Mouse (Mus musculus) limb, embryonic 14.5 days (tissue): ENCODE results near the gene Ttn. TPM values are rescaled to one million over a fixed set of nuclear protein-coding genes. Genes with fewer than 3 reads are reported as not detected.
A peak's percentile ranks its signal among the peaks of the same experiment; 100 is the strongest.

Experiments used
- ATAC-seq: fragments of 200-750 bp; cut with Nextera tagmentation; 2 replicates; pipeline ENCODE4 v1.8.0; 2017; ENCODE audit warnings: low read depth, moderate number of reproducible peaks, moderate TSS enrichment; ENCODE audit not compliant: low FRiP score
- DNase-seq: peaks from one replicate; pipeline ENCODE4 v3.0.0-alpha.2; 2015; ENCODE audit warnings: low spot score
- H3K27ac ChIP-seq: fragments of 300-500 bp; sonication (generic); replicated peaks from 2 replicates; pipeline ENCODE4 v1.5.1; 2014; ENCODE audit warnings: low read depth, mild to moderate bottlenecking, low read length, moderate library complexity, mixed read lengths
- H3K27me3 ChIP-seq: fragments of 300-500 bp; sonication (generic); 2 replicates; pipeline ENCODE4 v1.6.1; 2014; ENCODE audit warnings: low read length, mixed read lengths; ENCODE audit not compliant: control insufficient read depth, insufficient read depth
- H3K36me3 ChIP-seq: fragments of 300-500 bp; sonication (generic); 2 replicates; pipeline ENCODE4 v1.6.1; 2014; ENCODE audit warnings: mild to moderate bottlenecking, low read length, moderate library complexity, mixed read lengths; ENCODE audit not compliant: control insufficient read depth, insufficient read depth
- H3K4me1 ChIP-seq: fragments of 300-500 bp; sonication (generic); 2 replicates; pipeline ENCODE4 v1.6.1; 2014; ENCODE audit warnings: antibody characterized with exemption, low read length, mixed read lengths; ENCODE audit not compliant: control insufficient read depth, insufficient read depth
- H3K4me2 ChIP-seq: fragments of 300-500 bp; sonication (generic); replicated peaks from 2 replicates; pipeline ENCODE4 v1.6.1; 2014; ENCODE audit warnings: low read depth, mild to moderate bottlenecking, low read length, moderate library complexity; ENCODE audit not compliant: severe bottlenecking
- H3K4me3 ChIP-seq: fragments of 300-500 bp; sonication (generic); replicated peaks from 2 replicates; pipeline ENCODE4 v1.5.1; 2014; ENCODE audit warnings: low read length
- H3K9ac ChIP-seq: fragments of 300-500 bp; sonication (generic); 2 replicates; pipeline ENCODE4 v1.6.1; 2014; ENCODE audit warnings: mild to moderate bottlenecking, low read depth, low read length, moderate library complexity; ENCODE audit not compliant: severe bottlenecking
- H3K9me3 ChIP-seq: fragments of 300-500 bp; sonication (generic); 2 replicates; pipeline ENCODE4 v1.6.1; 2016; ENCODE audit warnings: low read length; ENCODE audit not compliant: control insufficient read depth
- POLR2A ChIP-seq: fragments of 200-500 bp; IDR thresholded peaks from 2 replicates; pipeline ENCODE4 v1.8.0; 2012; ENCODE audit warnings: inconsistent platforms, mild to moderate bottlenecking, moderate library complexity, borderline replicate concordance; ENCODE audit not compliant: insufficient read depth, insufficient read length; ENCODE audit errors: extremely low read depth
- WGBS: fragments of 180-500 bp; shearing (Covaris S2); extraction: QIAGEN DNeasy Blood & Tissue Kit; methylation state at CpG from one replicate; pipeline ENCODE4 v1.1.7; 2014; 5-methylcytosine and 5-hydroxymethylcytosine counted together
- polyA plus RNA-seq, 2 experiments: library from polyadenylated mRNA; depleted of rRNA in 1 of 2; stranded (reverse) in 1 of 2; unstranded in 1 of 2; fragments of >200 nt; fragmentation: Nextera tagmentation in 1 of 2; extraction: Ambion mirVana in 1 of 2; gene quantifications; 2 replicates each; pipeline versions ENCODE4 v1.2.1 to v1.2.3; 2012 to 2014

The Ttn gene
- polyA plus RNA-seq, 2 experiments = 15.8 to 99.0 TPM

GRCm38 (mm10) chr2:76671641-76672040, 310.7 kb downstream of the Ttn start:
- WGBS = 86% methylated on average over 6 of the region's 6 CpGs
- Histone ChIP-seq H3K4me1 (peaks cover 15% of the 10 kb centered on the region), H3K27me3 (no peaks in the 10 kb centered on the region), H3K9ac (peak overlapping the region; percentile 67), H3K9me3 (no peaks in the 10 kb centered on the region), H3K4me3 (peak overlapping the region; percentile 43), H3K36me3 (peaks cover 19% of the 10 kb centered on the region), H3K4me2 (peak overlapping the region; percentile 53), H3K27ac (no peak overlapping the region)
- ATAC-seq (no peak), DNase-seq (no peak)
- no peak for TF ChIP-seq POLR2A

- 67% methylated on average over 5 of the region's 5 CpGs for WGBS
- Histone ChIP-seq H3K4me3 (no peak overlapping the region), H3K27me3 (no peaks in the 10 kb centered on the region), H3K9ac (no peak overlapping the region), H3K9me3 (no peaks in the 10 kb centered on the region), H3K27ac (no peak overlapping the region), H3K4me2 (no peak overlapping the region), H3K4me1 (peaks cover 8% of the 10 kb centered on the region), H3K36me3 (peaks cover 53% of the 10 kb centered on the region)
- TF ChIP-seq POLR2A = no peak
- DNase-seq = no peak
- no peak for ATAC-seq
Observed at GRCm38 (mm10) chr2:76667200-76667599, 315.1 kb downstream of the Ttn start.

GRCm38 (mm10) chr2:76665531-76665930, 316.8 kb downstream of the Ttn start:
- H3K27me3 ChIP-seq = no peaks in the 10 kb centered on the region
- H3K4me1 ChIP-seq = no peaks in the 10 kb centered on the region
- ATAC-seq = no peak
- no peak overlapping the region for H3K27ac ChIP-seq
- no peak for TF ChIP-seq POLR2A
- no peak overlapping the region for H3K9ac ChIP-seq
- no peaks in the 10 kb centered on the region for H3K9me3 ChIP-seq
- H3K4me3 ChIP-seq = no peak overlapping the region
- H3K4me2 ChIP-seq = no peak overlapping the region
- peaks cover 57% of the 10 kb centered on the region for H3K36me3 ChIP-seq
- 95% methylated on average over 7 of the region's 7 CpGs for WGBS
- no peak for DNase-seq

GRCm38 (mm10) chr2:76659419-76659818, 322.9 kb downstream of the Ttn start:
- Histone ChIP-seq H3K9ac (no peak overlapping the region), H3K4me1 (peaks cover 4% of the 10 kb centered on the region; the same call in 1 of the 2 replicates), H3K4me2 (no peak overlapping the region), H3K9me3 (no peaks in the 10 kb centered on the region), H3K27ac (no peak overlapping the region), H3K36me3 (peaks cover 25% of the 10 kb centered on the region), H3K4me3 (no peak overlapping the region), H3K27me3 (no peaks in the 10 kb centered on the region)
- no peak for TF ChIP-seq POLR2A
- WGBS = 41% methylated on average over 5 of the region's 8 CpGs
- DNase-seq (peak; percentile 54), ATAC-seq (no peak)

GRCm38 (mm10) chr2:76658551-76658950, 323.8 kb downstream of the Ttn start:
- DNase-seq = no peak
- Histone ChIP-seq H3K4me2 (no peak overlapping the region), H3K27me3 (no peaks in the 10 kb centered on the region), H3K4me3 (no peak overlapping the region), H3K27ac (no peak overlapping the region), H3K9ac (no peak overlapping the region), H3K36me3 (peaks cover 16% of the 10 kb centered on the region), H3K4me1 (peaks cover 4% of the 10 kb centered on the region; the same call in 1 of the 2 replicates), H3K9me3 (no peaks in the 10 kb centered on the region)
- no peak for TF ChIP-seq POLR2A
- no peak for ATAC-seq
- WGBS = 71% methylated on average over 13 of the region's 13 CpGs

- Histone ChIP-seq H3K27me3 (no peaks in the 10 kb centered on the region), H3K36me3 (no peaks in the 10 kb centered on the region), H3K9ac (no peak overlapping the region), H3K4me3 (no peak overlapping the region), H3K9me3 (no peaks in the 10 kb centered on the region), H3K4me1 (peaks cover 4% of the 10 kb centered on the region; the same call in 1 of the 2 replicates), H3K27ac (no peak overlapping the region), H3K4me2 (no peak overlapping the region)
- 10% methylated on average over 1 of the region's 1 CpGs for WGBS
- TF ChIP-seq POLR2A = no peak
- DNase-seq = no peak
- ATAC-seq = no peak
Observed at GRCm38 (mm10) chr2:76655982-76656381, 326.4 kb downstream of the Ttn start.
